Mouse (Mus musculus): ENCODE results near the gene Styxl1.

DNA sequence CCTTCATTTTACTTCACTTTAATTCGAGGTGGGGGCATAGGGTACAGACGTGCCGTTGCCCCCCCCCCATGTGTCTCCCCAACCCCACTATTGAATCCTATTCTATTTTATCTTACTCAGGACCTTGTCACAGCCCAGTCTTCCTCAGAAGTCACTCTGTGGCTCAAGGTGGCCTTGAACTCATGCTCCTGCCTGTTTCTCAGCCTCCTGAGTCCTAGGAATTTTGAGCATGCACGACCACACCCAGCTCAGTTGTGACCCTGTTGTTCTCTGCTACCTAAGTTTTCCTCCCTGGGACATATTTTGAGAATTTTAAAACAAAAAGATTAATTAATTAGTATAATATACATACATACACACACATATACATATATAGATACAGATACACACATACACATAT lies 25.5 kb upstream of the Styxl1 start:
- TF ChIP-seq ZC3H11A (IDR thresholded peaks at IDR 0.05; ENCODE audit: borderline replicate concordance, low read depth, low read length) (no peak), CHD2 (IDR thresholded peaks at IDR 0.05; ENCODE audit: low read depth, low read length) (no peak), HCFC1 (IDR thresholded peaks at IDR 0.05; ENCODE audit: borderline replicate concordance, insufficient read depth, low read length) (no peak), MAFK (IDR thresholded peaks at IDR 0.05; ENCODE audit: insufficient read depth, low read depth, low read length) (no peak), ZNF384 (IDR thresholded peaks at IDR 0.05; ENCODE audit: low read depth, low read length) (no peak)

Data from ES-E14 (cell line).